Mouse (Mus musculus): ENCODE data around the gene Hsd17b1.

- TF ChIP-seq CTCF (IDR thresholded peaks at IDR 0.05 in 2 of 3, conservative IDR thresholded peaks at IDR 0.05 in 1 of 3; ENCODE audit: control insufficient read depth in 1 of 3, insufficient read depth in 1 of 3, low read depth in 2 of 3, low read length in 3 of 3, poor library complexity in 1 of 3, severe bottlenecking in 1 of 3) (no peak), RAD21 (IDR thresholded peaks at IDR 0.05; ENCODE audit: low read depth, low read length) (no peak), POLR2AphosphoS2 (IDR thresholded peaks at IDR 0.05; ENCODE audit: low read length) (no peak), ZNF384 (IDR thresholded peaks at IDR 0.05; ENCODE audit: low read depth, low read length) (no peak), GATA1 (IDR thresholded peaks at IDR 0.05; ENCODE audit: low read depth, low read length) (no peak), E2F4 (IDR thresholded peaks at IDR 0.05; ENCODE audit: borderline replicate concordance, low read depth, low read length) (no peak), MAX (IDR thresholded peaks at IDR 0.05; ENCODE audit: low read length) (no peak), MAFK (IDR thresholded peaks at IDR 0.05; ENCODE audit: borderline replicate concordance, low read depth, low read length) (no peak)
Measured at GRCm38 (mm10) chr11:101051051-101051493, 27.1 kb upstream of the Hsd17b1 start.

Measured in MEL (cell line).